Mouse (Mus musculus) spleen, postnatal 4 days (tissue): ENCODE results near the gene Defb29.

ENCODE experiments used
- DNase-seq, 2 experiments: peaks; one replicate each; pipeline ENCODE4 v3.0.0; 2022; ENCODE audit warnings: low spot score in 2 of 2

Gene Defb29

GRCm38 (mm10) chr2:152539944-152540710 lies at the start of gene Defb29:
Gene Defb29 (minus strand): TSS chr2:152540098.
- no peak for DNase-seq

GRCm38 (mm10) chr2:152589021-152589420 lies 49.1 kb upstream of the Defb29 start:
- no peak for DNase-seq

GRCm38 (mm10) chr2:152588450-152588849 lies 48.6 kb upstream of the Defb29 start:
- no peak for DNase-seq

- no peak for DNase-seq
These were observed 47.1 kb upstream of the Defb29 start for GRCm38 (mm10) chr2:152586926-152587560.

- no peak for DNase-seq
These were observed 40.7 kb upstream of the Defb29 start for GRCm38 (mm10) chr2:152580612-152581011.

GRCm38 (mm10) chr2:152580107-152580506 lies 40.2 kb upstream of the Defb29 start, which contains the start of gene Defb19:
Gene Defb19 (minus strand): TSS chr2:152580312.
- DNase-seq = no peak

- no peak for DNase-seq
These were observed 33.6 kb upstream of the Defb29 start for GRCm38 (mm10) chr2:152573484-152573883.

- DNase-seq = peak in 1 of 2 experiments; percentile 69
These were observed 32.4 kb upstream of the Defb29 start, which contains the start of gene Defb21 for GRCm38 (mm10) chr2:152572114-152572794. Gene Defb21 (plus strand): TSS chr2:152572744.

GRCm38 (mm10) chr2:152570313-152570712 lies 30.4 kb upstream of the Defb29 start:
- DNase-seq = no peak

- DNase-seq = no peak
These were observed 30.0 kb upstream of the Defb29 start for GRCm38 (mm10) chr2:152569881-152570280.

- DNase-seq = no peak
These were observed 29.1 kb upstream of the Defb29 start, which contains the start of gene Gm17416 for GRCm38 (mm10) chr2:152569038-152569437. Gene Gm17416 (plus strand): TSS chr2:152569338.

GRCm38 (mm10) chr2:152556655-152557054 lies 16.8 kb upstream of the Defb29 start:
- no peak for DNase-seq

GRCm38 (mm10) chr2:152553774-152554423 lies 14.0 kb upstream of the Defb29 start:
- no peak for DNase-seq

GRCm38 (mm10) chr2:152548124-152548523 lies 8.2 kb upstream of the Defb29 start:
- no peak for DNase-seq

GRCm38 (mm10) chr2:152544691-152545090 lies 4.8 kb upstream of the Defb29 start:
- DNase-seq = no peak

- DNase-seq = no peak
These were observed 3.6 kb upstream of the Defb29 start for GRCm38 (mm10) chr2:152543478-152543877.

- DNase-seq = no peak
These were observed 3.0 kb upstream of the Defb29 start for GRCm38 (mm10) chr2:152542897-152543296.

GRCm38 (mm10) chr2:152541979-152542378 lies 2.1 kb upstream of the Defb29 start:
- DNase-seq = no peak

- no peak for DNase-seq
These were observed 21.9 kb downstream of the Defb29 start, which contains the start of gene Defb28 for GRCm38 (mm10) chr2:152517981-152518380. Gene Defb28 (plus strand): TSS chr2:152518255.

GRCm38 (mm10) chr2:152516084-152516483 lies 23.8 kb downstream of the Defb29 start:
- no peak for DNase-seq

GRCm38 (mm10) chr2:152511592-152511991 lies 28.3 kb downstream of the Defb29 start, which contains the start of gene Defb26:
Gene Defb26 (minus strand): TSS chr2:152511692.
- no peak for DNase-seq

- no peak for DNase-seq
These were observed 35.9 kb downstream of the Defb29 start for GRCm38 (mm10) chr2:152503950-152504349.
